Mouse (Mus musculus) adrenal gland, postnatal 14 days (tissue): Measurements from ENCODE around the gene Gm45618. TPM values are rescaled to one million over a fixed set of nuclear protein-coding genes. Genes with fewer than 3 reads are reported as not detected.
"Not testable (repeated sequence)": the region's sequence is repeated elsewhere in the genome, so short reads cannot be mapped to it uniquely, and the experiment has no call there.

Experiments used
- DNase-seq: peaks from one replicate; pipeline ENCODE4 v3.0.0; 2021; ENCODE audit warnings: mixed read lengths
- long read RNA-seq, 2 experiments: library from polyadenylated mRNA; stranded (forward); transcript quantifications; one replicate each; pipeline ENCODE4 v2.0.0; 2021
- total RNA-seq: library from RNA; stranded (reverse); gene quantifications from 2 replicates; pipeline ENCODE4 v1.2.3, GENCODE M21; 2021

Gene Gm45618
- not detected in 2 replicates for total RNA-seq
- long read RNA-seq, experiment 1 = 0 reads
- long read RNA-seq, experiment 2 = 0 reads

- not testable (repeated sequence) for DNase-seq
Measured at GRCm38 (mm10) chr7:142120629-142121028, at the start of gene Gm45618. Gene Gm45618 (minus strand): TSS chr7:142120729.

- no peak for DNase-seq
Measured at GRCm38 (mm10) chr7:142169836-142170235, 49.3 kb upstream of the Gm45618 start.

GRCm38 (mm10) chr7:142165639-142166038 is 45.1 kb upstream of the Gm45618 start, which contains the start of gene Gm4553:
Gene Gm4553 (minus strand): TSS chr7:142165739.
- not testable (repeated sequence) for DNase-seq

- peak; percentile 54 for DNase-seq
Measured at GRCm38 (mm10) chr7:142159366-142159765, 38.8 kb upstream of the Gm45618 start.

- not testable (repeated sequence) for DNase-seq
Measured at GRCm38 (mm10) chr7:142157013-142157412, 36.5 kb upstream of the Gm45618 start, which contains the start of gene Gm29735. Gene Gm29735 (minus strand): TSS chr7:142157113.

GRCm38 (mm10) chr7:142155308-142155707 is 34.8 kb upstream of the Gm45618 start:
- DNase-seq = no peak

- DNase-seq = no peak
Measured at GRCm38 (mm10) chr7:142152191-142152590, 31.7 kb upstream of the Gm45618 start.

- no peak for DNase-seq
Measured at GRCm38 (mm10) chr7:142148633-142149032, 28.1 kb upstream of the Gm45618 start.

- DNase-seq = peak; percentile 78
Measured at GRCm38 (mm10) chr7:142146033-142146432, 25.5 kb upstream of the Gm45618 start.

- DNase-seq = no peak
Measured at GRCm38 (mm10) chr7:142145413-142145940, 24.9 kb upstream of the Gm45618 start.

GRCm38 (mm10) chr7:142144507-142144906 is 24.0 kb upstream of the Gm45618 start, which contains the start of gene Gm45337:
Gene Gm45337 (minus strand): TSS chr7:142144607.
- DNase-seq = no peak

GRCm38 (mm10) chr7:142143506-142144010 is 23.0 kb upstream of the Gm45618 start:
- not testable (repeated sequence) for DNase-seq

GRCm38 (mm10) chr7:142140696-142141095 is 20.2 kb upstream of the Gm45618 start:
- no peak for DNase-seq

- DNase-seq = not testable (repeated sequence)
Measured at GRCm38 (mm10) chr7:142135934-142136333, 15.4 kb upstream of the Gm45618 start, which contains the start of gene Gm39115. Gene Gm39115 (minus strand): TSS chr7:142136034.

- DNase-seq = no peak
Measured at GRCm38 (mm10) chr7:142134206-142134995, 13.9 kb upstream of the Gm45618 start.

- DNase-seq = no peak
Measured at GRCm38 (mm10) chr7:142128843-142129242, 8.3 kb upstream of the Gm45618 start.

- DNase-seq = peak; percentile 37
Measured at GRCm38 (mm10) chr7:142119632-142120031, 897 bp downstream of the Gm45618 start.

- no peak for DNase-seq
Measured at GRCm38 (mm10) chr7:142104747-142105146, 15.8 kb downstream of the Gm45618 start.

GRCm38 (mm10) chr7:142097776-142098175 is 22.8 kb downstream of the Gm45618 start:
- DNase-seq = peak; percentile 88

- no peak for DNase-seq
Measured at GRCm38 (mm10) chr7:142096701-142097100, 23.8 kb downstream of the Gm45618 start.

GRCm38 (mm10) chr7:142095183-142095931 is 25.2 kb downstream of the Gm45618 start, which contains the start of gene Dusp8:
Gene Dusp8 (minus strand): TSS chr7:142095843.
- DNase-seq = peak; percentile 93
